Mouse (Mus musculus) E14TG2a.4 (cell line): Measurements from ENCODE around the gene Eml2.
"Not testable (repeated sequence)": the region's sequence is repeated elsewhere in the genome, so short reads cannot be mapped to it uniquely, and the experiment has no call there.

Experiments
- H3K27me3 ChIP-seq: 2 replicates; pipeline ENCODE4 v1.6.1; 2014; ENCODE audit warnings: low read length, control low read depth; ENCODE audit not compliant: insufficient read depth
- H3K36me3 ChIP-seq: 2 replicates; pipeline ENCODE4 v1.6.1; 2014; ENCODE audit warnings: low read length, control low read depth; ENCODE audit not compliant: insufficient read depth
- H3K4me1 ChIP-seq: replicated peaks from 2 replicates; pipeline ENCODE4 v1.6.1; 2014; ENCODE audit warnings: low read depth, low read length, control low read depth
- H3K4me3 ChIP-seq: replicated peaks from 2 replicates; pipeline ENCODE4 v1.5.1; 2014; ENCODE audit warnings: mild to moderate bottlenecking, low read length
- H3K9me3 ChIP-seq: 2 replicates; pipeline ENCODE4 v1.6.1; 2014; ENCODE audit warnings: low read length, control low read depth
- CTCF ChIP-seq: conservative IDR thresholded peaks from 2 replicates; pipeline ENCODE4 v1.5.1; 2014; ENCODE audit warnings: low read length
- NANOG ChIP-seq: IDR thresholded peaks from 2 replicates; pipeline ENCODE4 v1.6.1; 2014; ENCODE audit warnings: borderline replicate concordance, low read length, mixed read lengths
- POU5F1 ChIP-seq: IDR thresholded peaks from 2 replicates; pipeline ENCODE4 v1.6.1; 2014; ENCODE audit warnings: low read length, borderline replicate concordance

The Eml2 gene

GRCm38 (mm10) chr7:19146793-19147192, 29.4 kb upstream of the Eml2 start:
- H3K4me3 ChIP-seq = no peak overlapping the region
- H3K27me3 ChIP-seq = no peaks in the 10 kb centered on the region
- no peaks in the 10 kb centered on the region for H3K9me3 ChIP-seq
- peaks cover 36% of the 10 kb centered on the region for H3K4me1 ChIP-seq
- TF ChIP-seq POU5F1 (no peak), NANOG (no peak), CTCF (no peak)
- peaks cover 45% of the 10 kb centered on the region for H3K36me3 ChIP-seq

GRCm38 (mm10) chr7:19147497-19148045, 28.6 kb upstream of the Eml2 start:
- Histone ChIP-seq H3K27me3 (no peaks in the 10 kb centered on the region), H3K36me3 (peaks cover 49% of the 10 kb centered on the region), H3K9me3 (no peaks in the 10 kb centered on the region), H3K4me1 (peaks cover 40% of the 10 kb centered on the region), H3K4me3 (peak overlapping the region; percentile 99; the same call in 1 of the 2 replicates)
- TF ChIP-seq POU5F1 (no peak), NANOG (no peak), CTCF (no peak)

- Histone ChIP-seq H3K4me3 (peak overlapping the region; percentile 99), H3K9me3 (no peaks in the 10 kb centered on the region), H3K4me1 (peaks cover 40% of the 10 kb centered on the region), H3K27me3 (no peaks in the 10 kb centered on the region), H3K36me3 (peaks cover 50% of the 10 kb centered on the region)
- TF ChIP-seq NANOG = no peak
- no peak for TF ChIP-seq POU5F1
- TF ChIP-seq CTCF = no peak
Observed at GRCm38 (mm10) chr7:19148180-19148874, 27.9 kb upstream of the Eml2 start.

GRCm38 (mm10) chr7:19148875-19149541, 27.2 kb upstream of the Eml2 start, which contains the start of gene Qpctl:
TSS of gene Qpctl (minus strand) at chr7:19149291.
- TF ChIP-seq CTCF (no peak), NANOG (no peak), POU5F1 (no peak)
- Histone ChIP-seq H3K9me3 (no peaks in the 10 kb centered on the region), H3K36me3 (peaks cover 57% of the 10 kb centered on the region), H3K27me3 (no peaks in the 10 kb centered on the region), H3K4me3 (peak within 1 kb of the TSS; percentile 99), H3K4me1 (peaks cover 40% of the 10 kb centered on the region)

GRCm38 (mm10) chr7:19149626-19150025, 26.6 kb upstream of the Eml2 start, which contains the start of gene Snrpd2:
TSS of gene Snrpd2 (plus strand) at chr7:19149722.
- Histone ChIP-seq H3K27me3 (no peaks in the 10 kb centered on the region), H3K4me1 (peaks cover 42% of the 10 kb centered on the region), H3K36me3 (peaks cover 63% of the 10 kb centered on the region), H3K4me3 (peak within 1 kb of the TSS; percentile 99), H3K9me3 (no peaks in the 10 kb centered on the region)
- TF ChIP-seq NANOG = no peak
- no peak for TF ChIP-seq CTCF
- no peak for TF ChIP-seq POU5F1

GRCm38 (mm10) chr7:19151121-19151520, 25.1 kb upstream of the Eml2 start:
- H3K9me3 ChIP-seq, H3K27me3 ChIP-seq: not testable (repeated sequence)
- Histone ChIP-seq H3K4me1 (peaks cover 54% of the 10 kb centered on the region), H3K36me3 (peaks cover 67% of the 10 kb centered on the region), H3K4me3 (peak overlapping the region; percentile 99)

GRCm38 (mm10) chr7:19154796-19155195, 21.4 kb upstream of the Eml2 start:
- Histone ChIP-seq H3K36me3 (peaks cover 77% of the 10 kb centered on the region), H3K4me3 (no peak overlapping the region), H3K9me3 (no peaks in the 10 kb centered on the region), H3K27me3 (peaks cover 2% of the 10 kb centered on the region; the same call in 1 of the 2 replicates), H3K4me1 (peaks cover 68% of the 10 kb centered on the region)
- no peak for TF ChIP-seq CTCF
- no peak for TF ChIP-seq POU5F1
- no peak for TF ChIP-seq NANOG

GRCm38 (mm10) chr7:19155825-19156475, 20.3 kb upstream of the Eml2 start:
- peaks cover 72% of the 10 kb centered on the region for H3K36me3 ChIP-seq
- H3K27me3 ChIP-seq = peaks cover 2% of the 10 kb centered on the region; the same call in 1 of the 2 replicates
- H3K4me1 ChIP-seq = peaks cover 68% of the 10 kb centered on the region
- peak; percentile 18; the same call in 1 of the 2 replicates for TF ChIP-seq CTCF
- TF ChIP-seq POU5F1 = no peak
- 0 out of 2 replicates have a peak overlapping the region, but pooled peaks have one; percentile 4 for H3K4me3 ChIP-seq
- no peaks in the 10 kb centered on the region for H3K9me3 ChIP-seq
